Mouse (Mus musculus) spleen, postnatal 4 days (tissue): Measurements from ENCODE around the gene Ankrd39.

ENCODE experiments used
- DNase-seq, 2 experiments: peaks; one replicate each; pipeline ENCODE4 v3.0.0; 2022; ENCODE audit warnings: low spot score in 2 of 2

Ankrd39 gene

GRCm38 (mm10) chr1:36489661-36490060 is 57.6 kb downstream of the Ankrd39 start:
- DNase-seq = no peak
